Mouse (Mus musculus) T-helper 17 cell (primary cell): ENCODE measurements at regions not wholly inside any gene's neighbourhood (a gene's known extent, or its start where the extent isn't known, plus 50 kb on each side); places are given as distances from the start of the nearest gene placed in this dataset.

Experiments used
- in situ Hi-C, 2 experiments: fragments of 300-600 bp; cut with MboI, MseI; formaldehyde crosslinking; loops; 1 replicate in 1 of 2; 2 replicates in 1 of 2; pipeline ENCODE4 v1.15.1; 2025; ENCODE audit warnings: high pct_unique_total_duplicates in 2 of 2

DNA sequence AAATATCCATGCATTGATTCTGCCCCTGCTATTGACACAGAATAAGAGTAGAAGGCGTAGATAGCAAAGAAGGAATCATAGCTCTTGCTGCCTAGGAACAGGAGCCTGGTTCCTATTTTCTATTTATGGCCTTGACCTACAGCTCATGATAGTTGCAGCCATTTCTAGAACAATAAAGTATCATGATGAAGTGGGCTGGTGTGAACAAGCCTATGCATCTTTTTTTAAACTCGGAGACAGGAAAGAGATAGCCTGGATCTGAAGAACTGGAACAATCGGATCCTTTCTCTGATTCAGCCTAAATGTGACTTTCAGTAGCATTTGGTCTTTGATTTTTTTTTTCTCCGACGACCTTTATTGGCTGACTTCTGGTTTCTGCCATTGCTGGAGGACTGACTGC is 541.4 kb downstream of the Galc start:
- in situ Hi-C loops, result no loop called here
